Mouse (Mus musculus): ENCODE data around the gene Mtr.

- TF ChIP-seq CTCF (IDR thresholded peaks at IDR 0.05; ENCODE audit: low read depth, low read length) (no peak), TAL1 (conservative IDR thresholded peaks at IDR 0.05; ENCODE audit: low read depth, low read length) (no peak), POLR2AphosphoS5 (IDR thresholded peaks at IDR 0.05; ENCODE audit: insufficient replicate concordance, low read depth, low read length) (no peak), GATA1 (IDR thresholded peaks at IDR 0.05; ENCODE audit: borderline replicate concordance, low read length) (no peak)
Measured at GRCm38 (mm10) chr13:12274721-12275120, 16.8 kb upstream of the Mtr start.
